24 mouse cellular contexts compared by ENCODE assay signal in the genomic region with DNA sequence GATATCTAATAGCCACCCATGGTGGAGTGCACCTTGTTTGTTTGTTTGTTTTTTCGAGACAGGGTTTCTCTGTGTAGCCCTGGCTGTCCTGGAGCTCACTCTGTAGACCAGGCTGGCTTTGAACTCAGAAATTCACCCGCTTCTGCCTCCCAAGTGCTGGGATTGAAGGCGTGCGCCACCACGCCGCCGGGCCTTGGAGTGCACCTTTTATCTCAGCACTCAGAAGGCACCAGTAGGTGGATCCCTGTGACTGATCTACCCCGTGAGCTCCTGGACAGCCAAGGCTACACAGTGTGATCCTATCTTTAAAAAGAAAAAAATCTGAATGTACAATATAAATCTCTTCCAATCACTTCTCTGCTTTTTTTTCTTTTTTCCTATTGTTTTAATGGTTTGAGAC. TPM values are rescaled to one million over a fixed set of nuclear protein-coding genes. Genes with fewer than 3 reads are reported as not detected.
"Had no signal": no experiment of that assay in that cellular context is flagged by ENCODE, and none has a peak within 500 bp of the region (broad histone marks: within the 10 kb centered on the region; RNA-seq: fewer than 3 reads in every experiment).

No protein-coding gene starts in this region.

- DNase-seq: gastrocnemius, postnatal 14 days; gastrocnemius, postnatal 36 days; heart, adult 18-20 months; heart, postnatal 10 days; heart, postnatal 36 days; kidney, adult 11 months; kidney, adult 2 months; kidney, adult 9 months; kidney, postnatal 14 days; kidney, postnatal 36 days; liver; liver, embryonic 13.5 days had no signal

RNA-seq across cellular contexts. Expression of gene Nr1h5, which starts 27.1 kb away (rescaled TPM):
- total RNA-seq: gastrocnemius, adult 18-20 months; gastrocnemius, adult 8-10 months; gastrocnemius, postnatal 14 days; gastrocnemius, postnatal 36 days; heart, adult 18-20 months; heart, adult 8-10 months; heart, postnatal 10 days; heart, postnatal 36 days; hematopoietic stem cell, adult 5-6 weeks; hindbrain, postnatal 0 days; layer of hippocampus, adult 18-20 months; layer of hippocampus, adult 8-10 months; layer of hippocampus, postnatal 10 days; layer of hippocampus, postnatal 25 days; left cerebral cortex, adult 2 months; left cerebral cortex, postnatal 14 days; left cerebral cortex, postnatal 36 days had no signal

RNA-seq across cellular contexts. Expression of gene Sycp1, which starts 55.1 kb away (rescaled TPM):
- total RNA-seq: gastrocnemius, adult 18-20 months; gastrocnemius, adult 8-10 months; gastrocnemius, postnatal 14 days; gastrocnemius, postnatal 36 days; heart, adult 8-10 months; heart, postnatal 36 days; hematopoietic stem cell, adult 5-6 weeks; hindbrain, postnatal 0 days; layer of hippocampus, adult 18-20 months; layer of hippocampus, adult 8-10 months; layer of hippocampus, postnatal 10 days; layer of hippocampus, postnatal 25 days; left cerebral cortex, adult 2 months; left cerebral cortex, postnatal 36 days had no signal
